Mouse (Mus musculus): ENCODE results near the gene Gm44579. TPM values are rescaled to one million over a fixed set of nuclear protein-coding genes. Genes with fewer than 3 reads are reported as not detected.

Gene Gm44579
- not detected for total RNA-seq (2021)
- long read RNA-seq, experiment 1, result 0 reads
- long read RNA-seq, experiment 2, result 0 reads

DNA sequence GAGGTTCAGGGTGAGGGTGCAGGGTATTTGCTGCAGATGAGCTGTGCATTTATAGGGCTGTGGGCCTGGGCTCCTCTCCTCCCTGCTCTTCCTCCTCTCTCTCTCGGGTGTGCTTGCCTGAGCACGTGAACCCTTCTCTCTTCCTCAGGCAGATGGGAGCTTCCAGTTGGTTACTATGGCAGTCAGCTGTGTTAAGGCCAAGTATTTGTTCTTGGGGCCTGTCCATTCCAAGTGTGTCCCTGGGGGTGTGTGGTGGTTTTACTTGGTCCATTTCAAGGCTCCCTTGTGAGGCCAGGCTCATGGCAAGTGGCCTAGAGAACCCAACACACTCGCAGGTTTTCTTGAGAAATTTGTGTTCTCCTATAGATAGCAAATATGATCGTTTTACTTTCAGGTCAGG is at the start of gene Gm44579, which contains the start of gene Olfr287:
Gm44579 (minus strand) TSS at position 101 of the 400 bp plus-strand sequence.
Olfr287 (minus strand) TSS at position 180 of the 400 bp plus-strand sequence.
- DNase-seq, result peak in 1 of 2 experiments; percentile 3

DNA sequence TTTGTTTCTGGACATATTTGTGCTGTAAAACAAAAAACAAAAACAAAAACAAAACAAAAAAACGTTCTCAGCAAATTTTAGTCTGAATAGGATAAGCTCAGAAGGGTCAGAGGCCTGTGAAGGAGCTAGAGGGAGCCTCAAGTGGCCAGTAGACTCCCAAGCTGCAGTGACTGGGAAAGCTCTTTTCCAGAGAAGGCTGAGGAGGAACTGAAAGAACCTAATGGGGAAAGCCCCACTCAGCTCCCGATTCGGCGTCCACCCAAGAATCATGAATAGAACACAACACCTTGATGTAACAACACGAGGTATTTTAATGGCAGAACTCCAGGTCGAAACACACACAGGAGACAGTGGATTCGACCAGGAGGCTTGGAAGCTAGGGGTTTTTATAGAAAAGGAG is 37.0 kb upstream of the Gm44579 start:
- DNase-seq, result no peak

DNA sequence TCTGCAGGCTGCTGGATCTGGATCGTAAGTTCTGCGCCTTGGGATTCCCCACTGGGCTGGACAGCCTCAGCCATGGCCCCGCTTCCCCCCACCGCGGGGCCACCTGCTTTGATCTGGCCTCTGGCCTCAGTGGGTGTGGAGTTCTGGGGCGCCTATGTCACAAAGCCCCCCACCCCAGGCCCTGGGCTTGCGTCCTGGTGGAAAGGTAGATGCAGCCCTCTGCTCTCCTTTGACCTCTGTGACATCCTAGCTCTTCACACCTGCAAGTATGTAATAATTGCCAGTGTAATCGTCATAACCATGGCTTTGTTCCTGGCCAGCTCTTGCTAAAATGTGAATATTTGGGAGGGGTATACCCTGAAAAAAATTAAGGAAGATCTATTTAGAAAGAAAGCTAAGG is 36.4 kb upstream of the Gm44579 start, which contains the start of gene H1fnt:
H1fnt (minus strand) TSS at position 101 of the 400 bp plus-strand sequence.
- DNase-seq, result no peak

DNA sequence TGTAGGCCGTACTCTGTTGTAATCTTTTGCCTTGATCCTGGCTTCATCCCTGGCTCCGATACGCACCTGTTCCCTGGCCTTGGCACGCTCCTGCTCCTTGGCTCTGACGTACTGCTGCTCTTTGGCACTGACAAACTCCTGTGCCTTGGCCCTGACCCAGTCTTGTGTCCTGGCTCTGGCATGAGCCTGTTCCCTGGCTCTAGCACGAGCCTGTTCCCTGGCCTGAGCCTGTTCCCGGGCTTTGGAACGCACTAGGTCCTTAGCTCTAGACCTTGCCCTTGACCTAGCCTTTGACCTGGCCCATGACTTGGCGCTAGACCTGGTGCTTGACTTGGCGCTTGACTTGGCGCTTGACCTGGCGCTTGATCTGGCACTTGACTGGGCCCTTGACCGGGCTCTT is 35.5 kb upstream of the Gm44579 start:
- peak in 1 of 2 experiments; percentile 18 for DNase-seq

DNA sequence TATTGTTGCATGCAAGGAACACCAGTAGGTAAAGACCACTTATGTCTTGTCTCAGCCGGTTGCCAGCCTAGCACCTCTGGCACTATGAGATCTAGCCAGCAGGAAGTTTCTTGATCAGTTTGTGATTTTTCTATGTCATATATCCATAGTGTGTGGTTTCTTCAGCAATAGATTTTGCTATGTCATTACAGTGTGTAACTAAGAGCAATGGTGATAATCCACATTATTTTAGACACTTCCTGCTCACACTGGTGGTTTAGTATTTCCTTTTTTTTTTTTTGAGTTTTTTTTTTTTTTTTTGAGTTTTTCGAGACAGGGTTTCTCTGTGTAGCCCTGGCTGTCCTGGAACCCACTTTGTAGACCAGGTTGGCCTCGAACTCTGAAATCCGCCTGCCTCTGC is 14.7 kb upstream of the Gm44579 start:
- no peak for DNase-seq

DNA sequence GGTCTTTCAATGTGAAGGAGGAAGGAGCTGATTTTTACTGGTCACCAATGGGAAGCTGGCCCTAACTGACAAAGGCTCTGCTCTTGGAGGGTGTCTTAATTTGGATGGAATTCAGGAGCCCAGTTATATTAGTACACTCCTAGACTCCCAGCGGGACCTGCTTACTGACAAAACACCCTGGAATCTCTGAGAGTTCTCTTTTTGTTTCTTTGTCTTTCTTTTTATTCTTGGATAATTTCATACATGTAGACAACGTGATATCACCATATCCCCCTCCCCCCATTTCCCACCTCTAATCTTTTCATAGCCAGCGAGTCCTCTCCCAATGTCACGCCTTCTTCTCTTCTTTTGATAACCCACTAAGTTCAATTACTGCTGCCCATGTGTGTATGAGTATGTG is 13.6 kb upstream of the Gm44579 start, which contains the start of gene Olfr286:
Olfr286 (minus strand) TSS at position 101 of the 400 bp plus-strand sequence.
- no peak for DNase-seq

DNA sequence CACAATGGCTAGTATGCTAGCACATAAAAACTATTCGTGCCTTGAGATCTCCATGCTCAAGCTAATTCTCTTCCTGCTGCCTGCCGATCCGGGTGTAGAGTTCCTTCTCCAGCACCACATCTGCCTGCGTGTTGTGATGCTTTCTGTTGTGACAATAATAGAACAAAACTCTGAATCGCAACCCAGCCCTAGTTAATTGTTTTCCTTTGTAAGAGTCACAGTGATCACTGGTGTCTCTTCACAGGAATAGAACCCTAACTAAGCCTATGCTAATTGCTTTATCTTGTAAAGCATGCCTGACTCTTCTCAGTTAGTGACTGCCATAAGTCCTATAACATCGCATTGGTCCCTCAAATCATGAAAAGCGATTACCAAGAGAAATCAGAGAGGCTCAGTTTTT is 5.3 kb upstream of the Gm44579 start:
- no peak for DNase-seq

DNA sequence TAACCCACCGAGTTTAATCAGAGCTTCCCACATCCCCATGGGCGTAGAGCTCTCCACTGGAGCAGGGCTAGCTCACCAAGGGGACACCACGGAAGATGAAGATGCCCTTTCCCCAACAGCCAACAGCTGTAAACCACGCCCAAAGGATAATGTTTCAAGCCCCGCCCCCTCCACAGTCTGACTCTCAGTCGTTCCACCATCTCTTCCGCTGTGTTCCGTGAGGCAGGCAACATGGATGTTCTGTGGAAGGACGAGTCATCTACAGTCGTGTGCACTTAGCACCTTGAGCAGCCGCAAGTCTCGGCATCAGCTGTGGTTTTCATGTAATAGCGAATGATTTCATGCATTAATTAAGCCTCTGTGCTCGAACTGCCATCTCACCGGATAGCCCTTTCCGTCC is 4.8 kb upstream of the Gm44579 start:
- peak in 1 of 2 experiments; percentile 6 for DNase-seq

DNA sequence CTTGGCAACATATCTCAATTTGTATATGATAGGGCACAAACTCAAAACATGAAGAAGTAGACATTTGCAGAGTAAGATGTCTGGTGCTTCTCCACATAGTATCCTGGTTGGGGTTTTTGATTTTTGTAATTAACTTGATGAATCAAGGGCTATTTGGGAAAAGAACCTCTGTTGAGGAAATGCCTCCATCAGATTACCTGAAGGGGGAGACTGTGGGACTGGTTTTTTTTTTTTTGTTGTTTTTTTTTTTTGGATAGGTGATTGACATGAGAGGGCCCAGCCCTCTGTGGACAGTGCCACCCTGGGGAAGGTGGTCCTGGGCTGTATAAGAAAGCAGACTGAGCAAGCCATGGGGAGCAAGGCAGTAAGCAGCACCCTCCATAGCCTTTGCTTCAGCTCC is 1.6 kb upstream of the Gm44579 start:
- DNase-seq, result no peak

DNA sequence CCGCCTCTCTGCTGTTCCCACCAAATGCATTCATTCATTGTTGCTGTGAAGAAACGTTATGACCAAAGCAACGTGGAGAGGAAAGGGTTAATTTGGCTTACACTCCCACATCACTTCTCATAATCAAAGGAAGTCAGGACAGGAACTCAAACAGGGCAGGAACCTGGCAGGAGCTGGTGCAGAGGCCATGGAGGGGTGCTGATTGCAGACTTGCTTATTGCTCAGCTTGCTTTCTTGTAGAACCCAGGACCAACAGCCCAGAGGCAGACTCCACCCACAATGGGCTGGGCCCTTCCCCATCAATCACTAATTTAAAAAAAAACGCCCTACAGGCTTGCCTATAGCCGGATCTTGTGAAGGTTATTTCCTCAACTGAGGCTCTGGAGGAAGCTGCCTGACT is 6.6 kb downstream of the Gm44579 start:
- DNase-seq, result no peak

DNA sequence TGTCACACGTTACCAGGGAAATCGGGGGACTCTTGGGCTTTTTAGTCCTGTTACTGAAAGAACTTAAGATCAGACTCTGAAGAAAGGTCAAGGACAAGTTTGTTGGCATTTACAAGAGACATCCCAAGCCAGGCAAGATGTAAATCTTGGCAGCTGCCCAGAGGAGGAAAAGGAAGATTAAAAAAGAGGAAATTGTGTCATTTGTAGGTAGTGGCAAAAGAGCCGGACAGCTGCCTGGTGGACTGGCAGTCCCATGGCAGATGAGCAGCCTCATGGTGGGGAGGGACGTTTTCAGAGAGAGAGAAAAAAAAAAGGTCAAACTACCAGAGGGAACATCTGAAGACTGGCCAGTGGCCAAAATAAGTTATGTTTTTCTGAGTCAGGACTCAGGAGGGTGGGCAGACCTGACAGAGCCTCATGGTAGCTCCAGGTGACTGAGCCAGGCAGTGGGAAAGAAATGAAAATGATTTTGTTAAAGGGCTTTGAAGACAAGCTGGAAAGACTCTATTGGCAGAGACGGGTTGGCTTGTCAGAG is 7.4 kb downstream of the Gm44579 start:
- DNase-seq, result peak; percentile 10 to 34

DNA sequence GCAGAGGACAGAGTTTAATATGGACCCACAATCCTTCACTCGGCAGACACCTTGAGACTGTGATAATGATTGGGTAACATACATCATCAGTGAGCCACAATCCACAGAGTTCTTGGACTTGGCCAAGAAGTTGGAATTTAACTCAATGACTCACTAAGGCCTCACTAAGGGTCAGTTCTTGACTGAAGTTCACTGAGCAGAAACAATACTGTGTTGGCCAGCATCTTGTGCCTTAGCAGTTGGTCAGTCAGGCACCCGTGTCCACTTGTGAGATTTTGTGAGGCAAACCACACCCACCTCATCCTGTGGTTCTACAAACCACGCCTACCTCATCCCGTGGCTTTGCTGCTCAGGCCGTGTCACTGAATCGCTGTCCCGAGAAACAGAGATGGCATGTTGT is 11.1 kb downstream of the Gm44579 start:
- DNase-seq, result no peak

DNA sequence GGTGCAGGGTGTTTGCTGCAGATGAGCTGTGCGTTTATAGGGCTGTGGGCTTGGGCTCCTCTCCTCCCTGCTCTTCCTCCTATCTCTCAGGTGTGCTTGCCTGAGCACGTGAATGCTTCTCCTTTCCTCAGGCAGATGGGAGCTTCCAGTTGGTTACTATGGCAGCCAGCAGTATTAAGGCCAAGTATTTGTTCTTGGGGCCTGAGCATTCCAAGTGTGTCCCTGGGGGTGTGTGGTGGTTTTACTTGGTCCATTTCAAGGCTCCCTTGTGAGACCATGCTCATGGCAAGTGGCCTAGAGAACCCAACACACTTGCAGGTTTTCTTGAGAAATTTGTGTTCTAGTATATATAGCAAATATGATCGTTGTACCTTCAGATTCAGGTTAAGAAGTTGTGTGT is 25.3 kb downstream of the Gm44579 start, which contains the start of gene Olfr288:
Olfr288 (minus strand) TSS at position 101 of the 400 bp plus-strand sequence.
- DNase-seq, result no peak

DNA sequence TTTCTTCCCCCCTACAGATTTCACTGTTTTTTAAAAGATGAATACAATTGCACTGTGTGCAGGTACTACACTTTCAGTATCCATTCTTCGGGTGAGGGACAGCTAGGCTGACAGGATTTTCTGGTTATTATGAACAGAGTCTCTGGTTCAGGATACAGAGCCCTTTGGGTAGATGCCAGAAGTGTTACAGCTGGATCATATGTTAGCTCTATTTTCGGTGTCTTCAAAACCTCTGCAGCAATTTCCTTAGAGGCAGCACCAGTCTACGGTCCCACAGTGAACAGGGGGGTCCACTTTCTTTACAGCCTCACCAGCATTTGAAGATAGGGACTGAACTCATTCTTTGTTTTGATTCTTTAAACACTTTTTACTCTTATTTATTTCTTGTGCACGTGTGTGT is 36.3 kb downstream of the Gm44579 start:
- no peak for DNase-seq

DNA sequence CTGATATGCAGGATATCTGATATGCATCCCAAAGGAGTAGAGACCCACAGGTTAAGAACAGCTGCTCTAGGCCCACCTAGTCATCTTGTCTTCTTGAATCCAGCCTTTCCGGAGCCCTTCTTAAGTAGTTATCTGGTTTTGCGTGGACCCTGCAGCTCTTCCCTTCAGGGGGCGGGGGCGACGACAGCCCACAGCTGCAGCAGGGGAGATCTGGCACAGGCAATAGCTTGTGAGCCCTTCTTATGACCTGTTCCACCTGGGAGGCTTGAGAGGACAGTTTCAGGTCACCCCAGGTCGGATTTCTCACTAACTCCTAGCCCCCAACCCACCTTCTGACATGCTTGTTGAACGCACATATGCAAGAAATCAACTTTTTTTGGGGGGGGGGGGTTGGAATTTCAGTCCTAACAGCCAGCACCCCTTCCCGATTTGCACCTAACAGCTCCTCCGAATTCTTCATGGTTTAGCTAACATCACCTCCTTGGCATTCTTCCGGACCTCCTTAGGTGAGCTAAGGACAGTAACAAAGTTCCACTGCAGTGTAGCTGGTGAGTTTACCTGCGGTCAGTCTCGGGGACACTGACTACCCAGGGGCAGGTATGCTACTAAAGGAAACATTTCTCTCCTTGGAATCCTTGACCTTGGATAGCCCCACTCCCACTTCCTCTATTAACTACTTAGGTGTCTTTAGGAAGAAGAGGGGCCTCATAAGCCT is 38.8 kb downstream of the Gm44579 start:
- no peak for DNase-seq

DNA sequence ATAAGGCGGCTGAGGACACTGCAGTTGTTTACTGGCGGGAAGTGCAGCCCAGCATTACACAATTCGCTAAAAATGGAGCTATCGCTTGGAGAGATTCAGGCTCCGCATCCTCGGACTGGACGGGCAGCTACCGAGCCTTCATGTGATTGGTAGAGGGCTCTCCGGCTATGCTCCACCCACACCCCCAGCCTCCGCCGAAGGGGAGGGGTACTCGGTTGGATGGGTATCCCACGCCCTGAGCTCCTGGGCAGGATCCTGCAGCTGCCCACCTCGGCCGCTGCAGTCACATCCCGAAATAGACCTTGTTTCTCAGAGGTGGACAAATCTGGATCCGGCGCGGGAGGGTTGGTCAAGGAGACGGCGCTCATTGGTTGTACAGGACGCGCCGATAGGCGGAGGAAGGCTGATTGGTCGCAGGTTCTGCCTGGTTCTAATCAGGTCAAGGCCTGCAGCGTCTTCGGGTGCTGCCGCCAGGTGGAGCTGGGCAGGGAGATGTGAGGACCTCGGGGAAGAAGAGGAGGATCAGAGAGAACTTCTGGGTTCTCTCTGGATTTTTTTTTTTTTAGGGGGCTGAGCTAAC is 39.6 kb downstream of the Gm44579 start:
- DNase-seq, result peak; percentile 92 to 94

DNA sequence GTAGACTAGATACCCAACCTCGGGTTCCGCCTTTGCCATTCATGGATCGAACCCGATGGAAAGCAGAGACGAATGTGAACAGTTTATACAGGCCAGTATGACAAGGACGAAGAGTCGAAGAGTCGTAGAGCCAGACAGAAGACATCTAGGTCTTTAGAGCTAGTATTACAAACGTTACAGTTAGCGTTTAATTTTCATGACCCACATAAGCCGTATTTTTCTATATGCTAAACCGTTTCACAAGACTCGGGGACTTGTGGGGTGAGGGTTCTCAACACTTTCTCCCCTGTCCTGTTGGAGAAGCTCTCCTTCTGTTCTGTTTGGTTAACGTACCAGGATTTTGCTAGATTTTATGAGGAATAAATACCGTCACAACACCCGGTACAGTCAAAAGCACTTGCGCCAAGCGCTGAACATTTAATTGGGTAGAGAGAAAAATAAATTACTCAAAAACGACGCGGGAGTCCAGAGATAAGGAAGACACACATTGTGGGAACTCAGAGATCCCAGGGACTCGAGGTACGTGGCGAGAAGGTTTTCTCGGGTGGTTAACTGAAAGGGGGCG is 40.1 kb downstream of the Gm44579 start:
- no peak for DNase-seq

DNA sequence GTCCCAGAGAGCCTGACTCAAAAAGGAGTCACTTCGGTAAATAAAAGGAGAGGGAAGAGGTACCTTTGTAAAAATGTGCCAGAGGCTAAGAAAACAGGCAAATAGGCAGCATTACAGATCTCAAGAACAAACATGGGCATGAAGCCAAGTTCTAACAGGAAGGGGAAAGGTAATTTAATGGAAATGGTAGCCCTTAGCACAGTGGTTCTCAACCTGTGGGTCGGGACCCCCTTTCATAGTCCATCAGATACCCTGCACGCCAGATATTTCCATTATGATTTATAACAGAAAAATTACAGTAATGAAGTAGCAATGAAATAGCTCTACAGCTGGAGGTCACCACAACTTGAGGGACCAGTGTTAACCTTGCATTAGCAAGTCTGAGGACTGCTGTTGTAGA is 43.5 kb downstream of the Gm44579 start:
- no peak for DNase-seq

DNA sequence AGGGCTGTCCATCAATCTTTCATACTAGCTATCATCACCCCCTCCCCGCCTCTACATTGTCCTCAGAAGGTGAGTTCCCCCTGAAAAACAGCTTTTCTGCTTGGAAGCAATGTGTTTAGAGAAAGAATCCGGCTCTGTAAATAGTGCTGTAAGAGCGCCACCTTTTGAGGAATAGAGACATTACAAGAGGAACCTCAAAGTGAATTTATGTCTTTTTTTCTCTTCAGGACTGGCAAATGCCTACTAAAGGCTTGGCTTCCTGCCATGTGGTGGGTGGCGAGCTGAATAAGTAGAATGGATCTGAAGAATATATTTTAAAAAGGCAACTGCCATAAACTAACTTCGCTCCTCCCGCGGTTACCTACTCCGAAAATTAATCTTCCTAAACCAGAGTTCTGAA is 47.0 kb downstream of the Gm44579 start:
- peak in 1 of 2 experiments; percentile 34 for DNase-seq

DNA sequence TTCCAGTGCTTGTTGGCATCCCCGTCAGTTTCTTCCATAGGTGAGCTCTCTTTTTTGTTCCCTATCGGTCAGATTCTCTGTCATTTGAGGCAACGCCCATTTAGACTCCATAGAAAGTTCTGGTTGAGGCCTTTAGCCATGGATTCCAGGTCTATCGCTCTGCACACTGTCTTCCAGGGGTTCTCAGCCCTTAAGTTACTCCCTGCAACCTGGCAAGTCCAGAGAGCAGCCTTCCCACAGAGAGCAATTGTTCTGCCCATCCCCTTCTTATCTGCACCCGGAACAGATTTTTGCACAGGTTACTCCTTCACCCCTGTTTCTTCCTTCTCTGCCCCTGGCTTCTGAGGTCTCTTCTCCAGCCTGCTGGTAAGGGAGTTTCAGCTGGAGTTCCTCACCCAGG is 48.7 kb downstream of the Gm44579 start:
- no peak for DNase-seq

DNA sequence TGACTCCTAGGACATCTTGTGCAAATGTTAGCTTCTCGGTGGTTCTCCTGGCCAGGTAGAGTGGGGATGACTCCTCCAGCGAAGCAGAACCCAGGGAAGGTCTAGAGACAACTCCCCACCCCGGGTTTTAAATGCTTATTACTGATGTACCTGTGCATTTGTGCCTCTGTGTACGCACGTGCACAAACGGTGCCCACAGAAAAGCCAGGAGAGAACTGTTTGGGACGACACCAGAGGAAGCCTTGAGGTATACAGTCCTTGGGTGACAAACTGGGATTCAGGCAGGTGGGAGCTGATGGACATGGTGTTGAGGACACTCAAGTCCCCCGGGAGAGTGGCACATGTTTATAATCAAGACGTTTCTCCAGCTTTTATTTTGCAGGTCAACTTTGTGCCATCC is 49.9 kb downstream of the Gm44579 start:
- no peak for DNase-seq

DNA sequence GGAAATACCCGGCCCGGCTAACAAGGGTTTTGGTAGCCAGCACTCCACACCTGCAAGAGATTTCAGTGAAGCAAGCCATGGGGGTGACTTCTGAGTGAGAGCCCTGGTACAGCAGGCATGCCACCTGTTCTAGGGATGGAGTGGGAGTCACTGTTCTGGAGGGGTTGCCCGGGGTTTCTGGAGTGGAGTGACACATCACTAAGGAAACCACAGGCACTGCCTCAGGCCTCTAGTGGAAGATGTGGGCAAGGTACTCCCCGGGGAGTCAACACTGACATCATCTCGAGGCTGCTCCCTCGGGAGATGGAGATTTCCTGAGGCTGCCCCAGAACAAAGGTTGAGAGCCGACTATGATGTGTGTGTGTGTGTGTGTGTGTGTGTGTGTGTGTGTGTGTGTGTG is 50.4 kb downstream of the Gm44579 start:
- DNase-seq, result peak in 1 of 2 experiments; percentile 19

DNA sequence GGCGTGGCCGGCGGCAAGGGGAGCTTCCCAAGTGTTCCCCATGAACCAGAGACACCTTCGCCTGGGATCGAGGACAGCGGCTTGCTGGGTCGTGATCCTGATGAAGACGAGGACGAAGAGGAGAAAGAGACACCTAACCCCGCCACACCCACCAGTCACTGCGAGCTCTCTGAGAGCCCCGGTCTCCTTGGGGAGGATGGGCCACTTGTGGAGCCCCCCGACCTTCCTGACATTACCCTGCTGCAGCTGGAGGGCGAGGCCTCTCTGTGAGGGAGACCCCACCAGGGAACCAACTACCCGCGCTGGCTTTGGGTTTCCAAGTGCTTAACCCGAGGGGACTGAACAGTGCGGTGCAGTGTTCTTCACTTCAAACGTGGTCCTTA is 52.2 kb downstream of the Gm44579 start:
- DNase-seq, result no peak

Measured in adrenal gland, postnatal 36 days (tissue).